Mouse (Mus musculus): ENCODE data around the gene Smarcc1. TPM values are rescaled to one million over a fixed set of nuclear protein-coding genes. Genes with fewer than 3 reads are reported as not detected.

Gene Smarcc1
- total and polyA plus RNA-seq, 2 experiments from 2014 or later: 43.0 to 77.1 TPM

- TF ChIP-seq CTCF (IDR thresholded peaks at IDR 0.05; ENCODE audit: low read depth): no peak
- DNase-seq: no peak
- no peak for ATAC-seq
- no peaks in the 10 kb centered on the region for H3K27me3 ChIP-seq (ENCODE audit: insufficient read depth, low read length)
- WGBS: 62% methylated on average over 4 of the region's 4 CpGs
- H3K9me3 ChIP-seq (ENCODE audit: low read length): no peaks in the 10 kb centered on the region
- H3K4me3 ChIP-seq (ENCODE audit: low read depth, low read length): no peak overlapping the region
- H3K9ac ChIP-seq: no peak overlapping the region
- H3K27ac ChIP-seq (ENCODE audit: low read depth, low read length): no peak overlapping the region
- no peak overlapping the region for H3K4me2 ChIP-seq (ENCODE audit: low read depth)
- no peaks in the 10 kb centered on the region for H3K36me3 ChIP-seq (ENCODE audit: insufficient read depth)
- no peaks in the 10 kb centered on the region for H3K4me1 ChIP-seq (ENCODE audit: insufficient read depth)
Observed at GRCm38 (mm10) chr9:110273507-110273906, 156.0 kb downstream of the Smarcc1 start.

- Histone ChIP-seq H3K4me3 (ENCODE audit: low read depth, low read length) (no peak overlapping the region), H3K27ac (ENCODE audit: low read depth, low read length) (no peak overlapping the region), H3K4me2 (ENCODE audit: low read depth) (no peak overlapping the region), H3K9ac (no peak overlapping the region), H3K9me3 (ENCODE audit: low read length) (no peaks in the 10 kb centered on the region), H3K36me3 (ENCODE audit: insufficient read depth) (no peaks in the 10 kb centered on the region), H3K27me3 (ENCODE audit: insufficient read depth, low read length) (no peaks in the 10 kb centered on the region), H3K4me1 (ENCODE audit: insufficient read depth) (no peaks in the 10 kb centered on the region)
- no peak for DNase-seq
- no peak for ATAC-seq
- TF ChIP-seq CTCF (IDR thresholded peaks at IDR 0.05; ENCODE audit: low read depth): 0 out of 2 replicates have a peak, but pooled peaks have one; percentile 17
- 78% methylated on average over 5 of the region's 5 CpGs for WGBS
Observed at GRCm38 (mm10) chr9:110275882-110276281, 158.4 kb downstream of the Smarcc1 start.

GRCm38 (mm10) chr9:110277431-110277881, 159.9 kb downstream of the Smarcc1 start:
- peak; percentile 61 for DNase-seq
- WGBS: 36% methylated on average over 8 of the region's 8 CpGs
- ATAC-seq: peak; percentile 88

GRCm38 (mm10) chr9:110284075-110284697, 166.7 kb downstream of the Smarcc1 start:
- no peak overlapping the region for H3K4me2 ChIP-seq (ENCODE audit: low read depth)
- no peak for TF ChIP-seq CTCF (IDR thresholded peaks at IDR 0.05; ENCODE audit: low read depth)
- DNase-seq (no peak), ATAC-seq (no peak)
- WGBS: 83% methylated on average over 8 of the region's 10 CpGs
- 0 out of 2 replicates have a peak, but pooled peaks cover 6% of the 10 kb centered on the region for H3K4me1 ChIP-seq (ENCODE audit: insufficient read depth)
- no peaks in the 10 kb centered on the region for H3K36me3 ChIP-seq (ENCODE audit: insufficient read depth)
- H3K4me3 ChIP-seq (ENCODE audit: low read depth, low read length): no peak overlapping the region
- no peaks in the 10 kb centered on the region for H3K27me3 ChIP-seq (ENCODE audit: insufficient read depth, low read length)
- no peaks in the 10 kb centered on the region for H3K9me3 ChIP-seq (ENCODE audit: low read length)
- H3K9ac ChIP-seq: no peak overlapping the region
- no peak overlapping the region for H3K27ac ChIP-seq (ENCODE audit: low read depth, low read length)

More at GRCm38 (mm10) chr9:110277431-110277881, 159.9 kb downstream of the Smarcc1 start:
- H3K27me3 ChIP-seq (ENCODE audit: insufficient read depth, low read length): no peaks in the 10 kb centered on the region
- no peaks in the 10 kb centered on the region for H3K36me3 ChIP-seq (ENCODE audit: insufficient read depth)
- H3K9me3 ChIP-seq (ENCODE audit: low read length): no peaks in the 10 kb centered on the region
- no peak overlapping the region for H3K4me3 ChIP-seq (ENCODE audit: low read depth, low read length)
- H3K4me2 ChIP-seq (ENCODE audit: low read depth): no peak overlapping the region
- no peak overlapping the region for H3K9ac ChIP-seq
- H3K4me1 ChIP-seq (ENCODE audit: insufficient read depth): no peaks in the 10 kb centered on the region
- TF ChIP-seq CTCF (IDR thresholded peaks at IDR 0.05; ENCODE audit: low read depth): no peak
- H3K27ac ChIP-seq (ENCODE audit: low read depth, low read length): no peak overlapping the region

GRCm38 (mm10) chr9:110287321-110287924, 169.9 kb downstream of the Smarcc1 start:
- DNase-seq (peak; percentile 79), ATAC-seq (peak; percentile 93)
- Histone ChIP-seq H3K4me1 (ENCODE audit: insufficient read depth) (0 out of 2 replicates have a peak, but pooled peaks cover 6% of the 10 kb centered on the region), H3K9ac (no peak overlapping the region), H3K27ac (ENCODE audit: low read depth, low read length) (peak overlapping the region; percentile 72), H3K36me3 (ENCODE audit: insufficient read depth) (no peaks in the 10 kb centered on the region), H3K4me3 (ENCODE audit: low read depth, low read length) (no peak overlapping the region), H3K27me3 (ENCODE audit: insufficient read depth, low read length) (no peaks in the 10 kb centered on the region), H3K4me2 (ENCODE audit: low read depth) (no peak overlapping the region), H3K9me3 (ENCODE audit: low read length) (no peaks in the 10 kb centered on the region)
- no peak for TF ChIP-seq CTCF (IDR thresholded peaks at IDR 0.05; ENCODE audit: low read depth)
- 17% methylated on average over 7 of the region's 7 CpGs for WGBS

Small RNAs within 50 kb of the gene (microRNA-seq; reads per million reads assigned to microRNA genes)
- 12.8 to 49.8 reads per million in 2 experiments for gene Mir6236

Other genes with a start within 250 kb of the Smarcc1 start
- 14.4 and 16.1 TPM in 2 replicates for gene Cdc25a, start 242.1 kb upstream of the Smarcc1 start, total RNA-seq (2014; rRNA removed)
- gene Cdc25a, start 242.1 kb upstream of the Smarcc1 start, polyA plus RNA-seq (2015; fragmentation: Nextera tagmentation; extraction: Ambion mirVana): 7.7 and 8.7 TPM in 2 replicates
- 226 and 237 TPM in 2 replicates for gene Map4, start 186.2 kb upstream of the Smarcc1 start, total RNA-seq (2014; rRNA removed)
- 158 and 201 TPM in 2 replicates for gene Map4, start 186.2 kb upstream of the Smarcc1 start, polyA plus RNA-seq (2015; fragmentation: Nextera tagmentation; extraction: Ambion mirVana)
- gene Dhx30, start 122 bp downstream of the Smarcc1 start, total RNA-seq (2014; rRNA removed): 132 and 156 TPM in 2 replicates
- 98.6 and 117 TPM in 2 replicates for gene Dhx30, start 122 bp downstream of the Smarcc1 start, polyA plus RNA-seq (2015; fragmentation: Nextera tagmentation; extraction: Ambion mirVana)
- 365 and 387 TPM in 2 replicates for gene Cspg5, start 126.1 kb downstream of the Smarcc1 start, total RNA-seq (2014; rRNA removed)
- 234 and 280 TPM in 2 replicates for gene Cspg5, start 126.1 kb downstream of the Smarcc1 start, polyA plus RNA-seq (2015; fragmentation: Nextera tagmentation; extraction: Ambion mirVana)
- 27.8 and 35.2 TPM in 2 replicates for gene Elp6, start 187.5 kb downstream of the Smarcc1 start, total RNA-seq (2014; rRNA removed)
- 27.1 and 27.5 TPM in 2 replicates for gene Elp6, start 187.5 kb downstream of the Smarcc1 start, polyA plus RNA-seq (2015; fragmentation: Nextera tagmentation; extraction: Ambion mirVana)
- 87.6 and 111 TPM in 2 replicates for gene Scap, start 215.6 kb downstream of the Smarcc1 start, total RNA-seq (2014; rRNA removed)
- gene Scap, start 215.6 kb downstream of the Smarcc1 start, polyA plus RNA-seq (2015; fragmentation: Nextera tagmentation; extraction: Ambion mirVana): 40.1 and 49.5 TPM in 2 replicates